ENCODE assay signal across 25 mouse cellular contexts in genomic region chr7:43788096-43788495, GRCm38 (mm10). TPM values are rescaled to one million over a fixed set of nuclear protein-coding genes. Genes with fewer than 3 reads are reported as not detected.
DNase-seq lines count a peak whose midpoint lies in the region; ATAC-seq and TF ChIP-seq lines count a peak whose summit lies in the region.
"Had no signal": no experiment of that assay in that cellular context is flagged by ENCODE, and none has a peak within 500 bp of the region (broad histone marks: within the 10 kb centered on the region; RNA-seq: fewer than 3 reads in every experiment).

No protein-coding gene starts in this region.

- no peaks in the 10 kb centered on the region for H3K27me3 ChIP-seq in myocyte (ENCODE audit: control insufficient read depth, insufficient read depth, insufficient read length)
- H3K27me3 ChIP-seq in liver, postnatal 0 days (ENCODE audit: insufficient read depth, low read length), result peaks cover 5% of the 10 kb centered on the region; the same call in 1 of the 2 replicates

- H3K27ac ChIP-seq in liver, postnatal 0 days (ENCODE audit: low read depth), result no peak overlapping the region
- H3K27ac ChIP-seq: embryonic facial prominence, embryonic 13.5 days; forebrain, embryonic 10.5 days; gastrocnemius, adult 2 months; heart, adult 2 months; hindbrain, embryonic 10.5 days; hindbrain, embryonic 14.5 days; intestine, embryonic 15.5 days had no signal

- no peak for ATAC-seq in liver, postnatal 0 days
- ATAC-seq: forebrain, embryonic 14.5 days; intestine, embryonic 15.5 days had no signal

- TF ChIP-seq CTCF in liver, postnatal 0 days (IDR thresholded peaks at IDR 0.05; ENCODE audit: low read depth), result no peak

- H3K79me2 ChIP-seq in myocyte (ENCODE audit: control insufficient read depth, insufficient read depth), result no peaks in the 10 kb centered on the region

- no peak for TF ChIP-seq EP300 in liver, postnatal 0 days (IDR thresholded peaks at IDR 0.05; ENCODE audit: low read depth)

- WGBS in liver, postnatal 0 days (ENCODE audit: insufficient replicate concordance), result 69% methylated on average over 3 of the region's 3 CpGs

- H3K4me3 ChIP-seq in myocyte, result no peak overlapping the region
- no peak overlapping the region for H3K4me3 ChIP-seq in liver, postnatal 0 days (ENCODE audit: low read depth, low read length)
- H3K4me3 ChIP-seq: embryonic facial prominence, embryonic 13.5 days; forebrain, embryonic 10.5 days; gastrocnemius, adult 2 months; heart, adult 2 months; heart, embryonic 12.5 days; hindbrain, embryonic 10.5 days; intestine, embryonic 15.5 days had no signal

- TF ChIP-seq POLR2A in myocyte (IDR thresholded peaks at IDR 0.05; ENCODE audit: insufficient read length, low read depth), result no peak

- H3K36me3 ChIP-seq in myocyte (ENCODE audit: control insufficient read depth, insufficient read depth), result no peaks in the 10 kb centered on the region
- no peaks in the 10 kb centered on the region for H3K36me3 ChIP-seq in liver, postnatal 0 days (replicated peaks; ENCODE audit: insufficient read depth, low read length)
- H3K36me3 ChIP-seq: embryonic facial prominence, embryonic 13.5 days; forebrain, embryonic 10.5 days; heart, embryonic 12.5 days; hindbrain, embryonic 10.5 days; intestine, embryonic 15.5 days had no signal

- no peak overlapping the region for H3ac ChIP-seq in myocyte (ENCODE audit: control insufficient read depth, insufficient read length)

- H3K9me3 ChIP-seq in liver, postnatal 0 days (ENCODE audit: low read length), result no peaks in the 10 kb centered on the region
- H3K9me3 ChIP-seq: embryonic facial prominence, embryonic 13.5 days; forebrain, embryonic 10.5 days; heart, embryonic 12.5 days; hindbrain, embryonic 10.5 days; intestine, embryonic 15.5 days had no signal

- DNase-seq in heart, adult 11 months, result peak; percentile 55
- no peak for DNase-seq in heart, adult 8-10 months (ENCODE audit: low spot score)
- DNase-seq in 3134 (ENCODE audit: extremely low read depth, insufficient read length, low spot score) (peak; percentile 30), NIH3T3 (ENCODE audit: low read depth) (peak; percentile 73)
- no peak for DNase-seq in liver, postnatal 0 days
- no peak for DNase-seq in spleen, adult 12 weeks (ENCODE audit: low spot score)
- DNase-seq: adrenal gland, postnatal 10 days; cerebellum, adult 11-12 months; cerebellum, adult 9-10 months; cerebellum, postnatal 36 days; gastrocnemius, adult 2 months; heart, adult 2 months had no signal

- peak overlapping the region; percentile 4 for H3K4me2 ChIP-seq in myocyte (ENCODE audit: low read depth)
- no peak overlapping the region for H3K4me2 ChIP-seq in liver, postnatal 0 days (ENCODE audit: low read depth, low read length)
- H3K4me2 ChIP-seq: embryonic facial prominence, embryonic 13.5 days; heart, embryonic 12.5 days; hindbrain, embryonic 14.5 days; intestine, embryonic 15.5 days had no signal

- no peak overlapping the region for H3K9ac ChIP-seq in liver, postnatal 0 days (replicated peaks)
- H3K9ac ChIP-seq: embryonic facial prominence, embryonic 13.5 days; heart, embryonic 12.5 days; hindbrain, embryonic 14.5 days; intestine, embryonic 15.5 days had no signal

- H3K4me1 ChIP-seq in liver, postnatal 0 days (ENCODE audit: insufficient read depth), result no peaks in the 10 kb centered on the region
- H3K4me1 ChIP-seq: embryonic facial prominence, embryonic 13.5 days; heart, embryonic 12.5 days; hindbrain, embryonic 10.5 days; intestine, embryonic 15.5 days had no signal

TF ChIP-seq in myocyte, 11 proteins besides CTCF, POLR2A, EP300 and RAD21:
- TF ChIP-seq SRF (IDR thresholded peaks at IDR 0.05; ENCODE audit: control insufficient read depth, insufficient read length, low read depth) (no peak), TCF3 (IDR thresholded peaks at IDR 0.05; ENCODE audit: insufficient read length, low read depth) (no peak), MAX (IDR thresholded peaks at IDR 0.05; ENCODE audit: low read depth) (no peak), TCF12 (IDR thresholded peaks at IDR 0.05; ENCODE audit: insufficient read depth, poor library complexity, severe bottlenecking) (no peak), REST (IDR thresholded peaks at IDR 0.05; ENCODE audit: insufficient read depth, insufficient read length) (no peak), E2F4 (IDR thresholded peaks at IDR 0.05; ENCODE audit: insufficient read depth) (no peak), CEBPB (IDR thresholded peaks at IDR 0.05; ENCODE audit: insufficient read depth, poor library complexity, severe bottlenecking) (no peak), USF1 (IDR thresholded peaks at IDR 0.05; ENCODE audit: low read depth) (no peak)

RNA-seq across cellular contexts. Expression of gene Klk9, which starts 3.6 kb away (rescaled TPM):
- not detected for total RNA-seq in heart, adult 8-10 months (2022)
- polyA plus RNA-seq in myocyte (2012; fragmentation: generic; extraction: Trizol), result not detected
- polyA plus RNA-seq in liver, postnatal 0 days (2015; fragmentation: Nextera tagmentation; extraction: Ambion mirVana), result not detected in 2 replicates
- total RNA-seq: adrenal gland, postnatal 10 days; adrenal gland, postnatal 4 days; gastrocnemius, adult 2 months; gastrocnemius, postnatal 4 days; heart, adult 2 months; heart, postnatal 25 days had no signal
- polyA plus RNA-seq: forebrain, embryonic 10.5 days; forebrain, embryonic 14.5 days; heart, embryonic 12.5 days; hindbrain, embryonic 14.5 days; intestine, embryonic 15.5 days had no signal

RNA-seq across cellular contexts. Expression of gene Klk10, which starts 7.3 kb away (rescaled TPM):
- under 1 TPM; 0.22 to 0.57 (median 0.25) TPM for total RNA-seq in heart, adult 8-10 months (2022)
- 1.1 TPM for polyA plus RNA-seq in myocyte (2012; fragmentation: generic; extraction: Trizol)
- not detected in 2 replicates for polyA plus RNA-seq in liver, postnatal 0 days (2015; fragmentation: Nextera tagmentation; extraction: Ambion mirVana)
- polyA plus RNA-seq: heart, embryonic 12.5 days; hindbrain, embryonic 14.5 days had no signal

RNA-seq across cellular contexts. Expression of gene Klk8, which starts 9.3 kb away (rescaled TPM):
- total RNA-seq in heart, adult 8-10 months (2022), result 10 to 100 TPM in 3 of 4 experiments, 1 to 10 TPM in 1; 9.4 to 12.4 (median 11.2) TPM
- polyA plus RNA-seq in myocyte (2012; fragmentation: generic; extraction: Trizol), result not detected
- polyA plus RNA-seq in liver, postnatal 0 days (2015; fragmentation: Nextera tagmentation; extraction: Ambion mirVana), result 2.2 and 3.2 TPM in 2 replicates

RNA-seq across cellular contexts. Expression of gene Klk11, which starts 13.7 kb away (rescaled TPM):
- total RNA-seq in heart, adult 8-10 months (2022), result under 1 TPM in 3 of 4 experiments, not detected in 1; 0.32 to 0.79 (median 0.37) TPM
- 0.56 TPM for polyA plus RNA-seq in myocyte (2012; fragmentation: generic; extraction: Trizol)
- polyA plus RNA-seq in liver, postnatal 0 days (2015; fragmentation: Nextera tagmentation; extraction: Ambion mirVana), result not detected in 2 replicates
- total RNA-seq: adrenal gland, postnatal 4 days; gastrocnemius, postnatal 4 days; heart, postnatal 25 days had no signal
- polyA plus RNA-seq: forebrain, embryonic 14.5 days; heart, embryonic 12.5 days; hindbrain, embryonic 10.5 days; hindbrain, embryonic 14.5 days had no signal

RNA-seq across cellular contexts. Expression of gene Klk12, which starts 19.4 kb away (rescaled TPM):
- total RNA-seq in heart, adult 8-10 months (2022), result not detected
- 0.05 TPM for polyA plus RNA-seq in myocyte (2012; fragmentation: generic; extraction: Trizol)
- not detected in 2 replicates for polyA plus RNA-seq in liver, postnatal 0 days (2015; fragmentation: Nextera tagmentation; extraction: Ambion mirVana)
- total RNA-seq: adrenal gland, postnatal 10 days; adrenal gland, postnatal 4 days; ES-E14; gastrocnemius, adult 2 months; gastrocnemius, postnatal 4 days; heart, adult 2 months; heart, postnatal 25 days had no signal
- polyA plus RNA-seq: forebrain, embryonic 10.5 days; heart, adult 2 months; heart, embryonic 12.5 days; heart, embryonic 16.5 days; hindbrain, embryonic 10.5 days; hindbrain, embryonic 14.5 days; intestine, embryonic 15.5 days had no signal

Comparison
In these comparisons a context has a peak if more than half of its experiments do, and no peak if none do; other contexts are left out.
1. DNase-seq: peak in heart, adult 11 months (single experiment), 3134 (single experiment) and NIH3T3 (single experiment); none in heart, adult 8-10 months (single experiment), liver, postnatal 0 days (single experiment) and spleen, adult 12 weeks (single experiment).